Mouse (Mus musculus): ENCODE measurements around the gene Mcts1.

Mcts1 gene

GRCm38 (mm10) chrX:38600177-38600994, at the start of gene Mcts1:
TSS of gene Mcts1 (plus strand) at chrX:38600578.
- peak; percentile 94 for DNase-seq (ENCODE audit: low read depth)

GRCm38 (mm10) chrX:38553255-38553654, 47.1 kb upstream of the Mcts1 start:
- peak; percentile 10 for DNase-seq (ENCODE audit: low read depth)

- DNase-seq (ENCODE audit: low read depth) = no peak
These were observed 36.3 kb upstream of the Mcts1 start for GRCm38 (mm10) chrX:38563941-38564541.

GRCm38 (mm10) chrX:38564542-38565175, 35.7 kb upstream of the Mcts1 start:
- DNase-seq (ENCODE audit: low read depth) = peak; percentile 89

GRCm38 (mm10) chrX:38565176-38565542, 35.2 kb upstream of the Mcts1 start:
- DNase-seq (ENCODE audit: low read depth) = no peak

- no peak for DNase-seq (ENCODE audit: low read depth)
These were observed 33.7 kb upstream of the Mcts1 start for GRCm38 (mm10) chrX:38566521-38567205.

- DNase-seq (ENCODE audit: low read depth) = no peak
These were observed 24.3 kb upstream of the Mcts1 start, which contains the start of gene Cul4b for GRCm38 (mm10) chrX:38576078-38576477. TSS of gene Cul4b (minus strand) at chrX:38576196.

- no peak for DNase-seq (ENCODE audit: low read depth)
These were observed 19.2 kb upstream of the Mcts1 start for GRCm38 (mm10) chrX:38581140-38581539.

GRCm38 (mm10) chrX:38583261-38583660, 17.1 kb upstream of the Mcts1 start:
- DNase-seq (ENCODE audit: low read depth) = no peak

GRCm38 (mm10) chrX:38589827-38590226, 10.6 kb upstream of the Mcts1 start:
- no peak for DNase-seq (ENCODE audit: low read depth)

GRCm38 (mm10) chrX:38591749-38592148, 8.6 kb upstream of the Mcts1 start:
- peak; percentile 12 for DNase-seq (ENCODE audit: low read depth)

- no peak for DNase-seq (ENCODE audit: low read depth)
These were observed 7.0 kb upstream of the Mcts1 start for GRCm38 (mm10) chrX:38593180-38593889.

GRCm38 (mm10) chrX:38600995-38601369, 604 bp downstream of the Mcts1 start:
- peak; percentile 55 for DNase-seq (ENCODE audit: low read depth)

- DNase-seq (ENCODE audit: low read depth) = peak; percentile 86
These were observed 34.6 kb downstream of the Mcts1 start, which contains the start of gene C1galt1c1 for GRCm38 (mm10) chrX:38634801-38635637. TSS of gene C1galt1c1 (minus strand) at chrX:38635087.

GRCm38 (mm10) chrX:38635638-38635931, 35.2 kb downstream of the Mcts1 start:
- DNase-seq (ENCODE audit: low read depth) = no peak

- no peak for DNase-seq (ENCODE audit: low read depth)
These were observed 41.1 kb downstream of the Mcts1 start for GRCm38 (mm10) chrX:38641435-38641834.

- DNase-seq (ENCODE audit: low read depth) = peak; percentile 34
These were observed 41.8 kb downstream of the Mcts1 start for GRCm38 (mm10) chrX:38642183-38642582.

- DNase-seq (ENCODE audit: low read depth) = peak; percentile 29
These were observed 50.1 kb downstream of the Mcts1 start for GRCm38 (mm10) chrX:38650404-38651039.

GRCm38 (mm10) chrX:38651167-38651566, 50.8 kb downstream of the Mcts1 start:
- no peak for DNase-seq (ENCODE audit: low read depth)

- DNase-seq (ENCODE audit: low read depth) = no peak
These were observed 52.8 kb downstream of the Mcts1 start for GRCm38 (mm10) chrX:38653181-38653580.

All from 416B (cell line).